Mouse (Mus musculus): ENCODE data around the gene Mis18a. TPM values are rescaled to one million over a fixed set of nuclear protein-coding genes. Genes with fewer than 3 reads are reported as not detected.

Gene Mis18a
- polyA plus RNA-seq, 1 experiment from 2014 or later = 34.1 TPM

- Histone ChIP-seq H3K27me3 (ENCODE audit: control insufficient read depth, insufficient read depth, low read length) (no peaks in the 10 kb centered on the region), H3K4me1 (ENCODE audit: control insufficient read depth, insufficient read depth, low read length) (no peaks in the 10 kb centered on the region), H3K4me3 (replicated peaks; ENCODE audit: low read depth, low read length) (no peak overlapping the region), H3K36me3 (ENCODE audit: control insufficient read depth, insufficient read depth, low read length) (no peaks in the 10 kb centered on the region), H3K9me3 (ENCODE audit: control insufficient read depth, low read length) (no peaks in the 10 kb centered on the region), H3K27ac (replicated peaks; ENCODE audit: low read depth, low read length) (no peak overlapping the region), H3K9ac (replicated peaks; ENCODE audit: low read length) (no peak overlapping the region), H3K4me2 (ENCODE audit: low read length) (no peak overlapping the region)
- WGBS = 97% methylated on average over 6 of the region's 6 CpGs
- no peak for DNase-seq
- ATAC-seq (ENCODE audit: low FRiP score, low TSS enrichment) = no peak
Measured at GRCm38 (mm10) chr16:90674651-90675050, 52.6 kb downstream of the Mis18a start.

- H3K36me3 ChIP-seq (ENCODE audit: control insufficient read depth, insufficient read depth, low read length) = no peaks in the 10 kb centered on the region
- no peak overlapping the region for H3K27ac ChIP-seq (replicated peaks; ENCODE audit: low read depth, low read length)
- no peak overlapping the region for H3K4me2 ChIP-seq (ENCODE audit: low read length)
- H3K4me3 ChIP-seq (replicated peaks; ENCODE audit: low read depth, low read length) = no peak overlapping the region
- 88% methylated on average over 21 of the region's 21 CpGs for WGBS
- ATAC-seq (ENCODE audit: low FRiP score, low TSS enrichment) = no peak
- H3K27me3 ChIP-seq (ENCODE audit: control insufficient read depth, insufficient read depth, low read length) = no peaks in the 10 kb centered on the region
- DNase-seq = no peak
- H3K9me3 ChIP-seq (ENCODE audit: control insufficient read depth, low read length) = no peaks in the 10 kb centered on the region
- no peak overlapping the region for H3K9ac ChIP-seq (replicated peaks; ENCODE audit: low read length)
- H3K4me1 ChIP-seq (ENCODE audit: control insufficient read depth, insufficient read depth, low read length) = no peaks in the 10 kb centered on the region
Measured at GRCm38 (mm10) chr16:90673507-90674354, 53.5 kb downstream of the Mis18a start.

Other genes with a start within 250 kb of the Mis18a start
- gene Mrap, start 10.8 kb upstream of the Mis18a start, polyA plus RNA-seq (2014; fragmentation: Nextera tagmentation; extraction: Ambion mirVana) = not detected in 2 replicates
- gene Urb1, start 83.0 kb upstream of the Mis18a start, polyA plus RNA-seq (2014; fragmentation: Nextera tagmentation; extraction: Ambion mirVana) = 9.8 and 11.6 TPM in 2 replicates
- 1.4 and 2.4 TPM in 2 replicates for gene Eva1c, start 99.3 kb upstream of the Mis18a start, polyA plus RNA-seq (2014; fragmentation: Nextera tagmentation; extraction: Ambion mirVana)
- 42.6 and 52.6 TPM in 2 replicates for gene Cfap298, start 207.7 kb upstream of the Mis18a start, polyA plus RNA-seq (2014; fragmentation: Nextera tagmentation; extraction: Ambion mirVana)

All from midbrain, embryonic 14.5 days (tissue).